Mouse (Mus musculus) ES-E14 (cell line): Measurements from ENCODE around the gene Nectin2. TPM values are rescaled to one million over a fixed set of nuclear protein-coding genes. Genes with fewer than 3 reads are reported as not detected.

Source experiments
- DNase-seq: peaks from one replicate; pipeline ENCODE4 v3.0.0-alpha.2; 2013; ENCODE audit warnings: low read depth, low spot score
- H3K27ac ChIP-seq: 2 replicates; pipeline ENCODE4 v1.5.1; 2012; ENCODE audit warnings: low read depth, mild to moderate bottlenecking, low read length, moderate library complexity, mixed read lengths; ENCODE audit not compliant: poor library complexity, insufficient read depth, severe bottlenecking
- H3K36me3 ChIP-seq: 2 replicates; pipeline ENCODE4 v1.6.1; 2012; ENCODE audit warnings: mild to moderate bottlenecking, low read length, moderate library complexity, mixed read lengths; ENCODE audit not compliant: control insufficient read depth, poor library complexity, insufficient read depth, severe bottlenecking
- H3K4me1 ChIP-seq, 2 experiments: fragments of 150-350 bp in 1 of 2; sonication (generic) in 1 of 2; 2 replicates each; pipeline ENCODE4 v1.6.1; 2012; ENCODE audit warnings: low read length in 2 of 2, mild to moderate bottlenecking in 1 of 2, mixed read lengths in 1 of 2; ENCODE audit not compliant: control insufficient read depth in 2 of 2, insufficient read depth in 2 of 2, poor library complexity in 1 of 2
- H3K4me3 ChIP-seq, 2 experiments: fragments of 150-350 bp in 1 of 2; sonication (generic) in 1 of 2; 2 replicates each; pipeline ENCODE4 v1.5.1; 2012; ENCODE audit warnings: low read length in 2 of 2, low read depth in 1 of 2, mild to moderate bottlenecking in 1 of 2, mixed read lengths in 1 of 2; ENCODE audit not compliant: insufficient read depth in 1 of 2, poor library complexity in 1 of 2, severe bottlenecking in 1 of 2
- H3K9ac ChIP-seq: 2 replicates; pipeline ENCODE4 v1.6.1; 2012; ENCODE audit warnings: low read depth, mild to moderate bottlenecking, low read length, mixed read lengths; ENCODE audit not compliant: poor library complexity, insufficient read depth, severe bottlenecking
- H3K9me3 ChIP-seq: fragments of 150-350 bp; sonication (generic); 2 replicates; pipeline ENCODE4 v1.6.1; 2012; ENCODE audit warnings: low read depth, mild to moderate bottlenecking, low read length; ENCODE audit not compliant: control insufficient read depth, insufficient read depth
- CHD2 ChIP-seq: IDR thresholded peaks from 2 replicates; pipeline ENCODE4 v1.6.1; 2014; ENCODE audit warnings: mild to moderate bottlenecking, low read depth, low read length, inconsistent platforms
- HCFC1 ChIP-seq: IDR thresholded peaks from 2 replicates; pipeline ENCODE4 v1.6.1; 2012; ENCODE audit warnings: low read length, inconsistent platforms, borderline replicate concordance; ENCODE audit not compliant: insufficient read depth
- MAFK ChIP-seq: IDR thresholded peaks from 2 replicates; pipeline ENCODE4 v1.6.1; 2014; ENCODE audit warnings: mild to moderate bottlenecking, low read depth, low read length, inconsistent platforms; ENCODE audit not compliant: insufficient read depth
- ZC3H11A ChIP-seq: IDR thresholded peaks from 2 replicates; pipeline ENCODE4 v1.6.1; 2012; ENCODE audit warnings: low read depth, mild to moderate bottlenecking, inconsistent platforms, low read length, borderline replicate concordance
- ZNF384 ChIP-seq: IDR thresholded peaks from 2 replicates; pipeline ENCODE4 v1.6.1; 2012; ENCODE audit warnings: low read depth, low read length, inconsistent platforms
- in situ Hi-C, 2 experiments: fragments of 600-800 bp; cut with MboI; formaldehyde crosslinking; loops; one replicate each; pipeline ENCODE4 v1.15.1; 2025; ENCODE audit warnings: low sequenced_read_pairs in 2 of 2, inconsistent platforms in 1 of 2; ENCODE audit not compliant: unreplicated experiment in 2 of 2
- total RNA-seq: library from RNA; depleted of rRNA; stranded (reverse); fragments of 300-350 nt; gene quantifications from 2 replicates; pipeline ENCODE4 v1.2.3, GENCODE M21; 2012

Gene Nectin2
- total RNA-seq, 1 experiment: 241 TPM

- Histone ChIP-seq H3K27ac (no peak overlapping the region), H3K9me3 (no peaks in the 10 kb centered on the region), H3K36me3 (peaks cover 72% of the 10 kb centered on the region), H3K4me1 (peaks cover 0 to 20% of the 10 kb centered on the region in 2 experiments; a peak in 1 of 4 replicates), H3K9ac (no peak overlapping the region), H3K4me3 (no peak overlapping the region)
- in situ Hi-C loops: no loop called here
- no peak for DNase-seq
- no peak for TF ChIP-seq ZC3H11A
- TF ChIP-seq MAFK: no peak
Measured at GRCm38 (mm10) chr7:19726541-19726940, 23.7 kb downstream of the Nectin2 start.

- H3K36me3 ChIP-seq: peaks cover 56% of the 10 kb centered on the region
Measured at GRCm38 (mm10) chr7:19724167-19724566, 26.1 kb downstream of the Nectin2 start.

GRCm38 (mm10) chr7:19722754-19723195 is 27.5 kb downstream of the Nectin2 start:
- 0 out of 2 replicates have a peak overlapping the region, but pooled peaks have one; percentile 13 for H3K9ac ChIP-seq
- H3K4me1 ChIP-seq: peaks cover 0 to 19% of the 10 kb centered on the region in 2 experiments; a peak in 1 of 4 replicates
- no peak overlapping the region for H3K27ac ChIP-seq
- in situ Hi-C loops: no loop called here
- H3K36me3 ChIP-seq: peaks cover 49% of the 10 kb centered on the region
- TF ChIP-seq HCFC1: no peak
- no peak for TF ChIP-seq CHD2
- no peak for TF ChIP-seq MAFK
- no peak for TF ChIP-seq ZNF384
- TF ChIP-seq ZC3H11A: no peak
- H3K9me3 ChIP-seq: no peaks in the 10 kb centered on the region
- no peak overlapping the region for H3K4me3 ChIP-seq
- DNase-seq: no peak

More at GRCm38 (mm10) chr7:19724167-19724566, 26.1 kb downstream of the Nectin2 start:
- H3K4me1 ChIP-seq: peaks cover 0 to 21% of the 10 kb centered on the region in 2 experiments; a peak in 1 of 4 replicates
- no peak overlapping the region for H3K9ac ChIP-seq
- no peak overlapping the region for H3K4me3 ChIP-seq
- DNase-seq: no peak
- in situ Hi-C loops: no loop called here
- TF ChIP-seq CHD2 (no peak), MAFK (no peak), ZNF384 (no peak), HCFC1 (no peak), ZC3H11A (no peak)
- no peaks in the 10 kb centered on the region for H3K9me3 ChIP-seq
- H3K27ac ChIP-seq: no peak overlapping the region

- H3K36me3 ChIP-seq: peaks cover 26% of the 10 kb centered on the region
- in situ Hi-C loops: no loop called here
- no peak overlapping the region for H3K27ac ChIP-seq
- no peak for DNase-seq
- no peak overlapping the region for H3K4me3 ChIP-seq
- peaks cover 0 to 16% of the 10 kb centered on the region in 2 experiments; a peak in 1 of 4 replicates for H3K4me1 ChIP-seq
- no peak overlapping the region for H3K9ac ChIP-seq
- no peaks in the 10 kb centered on the region for H3K9me3 ChIP-seq
- TF ChIP-seq MAFK (no peak), CHD2 (no peak), ZNF384 (no peak), HCFC1 (no peak), ZC3H11A (no peak)
Measured at GRCm38 (mm10) chr7:19719200-19719599, 31.1 kb downstream of the Nectin2 start.
